Mouse (Mus musculus) ES-E14 (cell line): ENCODE data around the gene Rbfox3.

Experiments used
- CHD2 ChIP-seq: IDR thresholded peaks from 2 replicates; pipeline ENCODE4 v1.6.1; 2014; ENCODE audit warnings: mild to moderate bottlenecking, low read depth, low read length, inconsistent platforms
- HCFC1 ChIP-seq: IDR thresholded peaks from 2 replicates; pipeline ENCODE4 v1.6.1; 2012; ENCODE audit warnings: low read length, inconsistent platforms, borderline replicate concordance; ENCODE audit not compliant: insufficient read depth
- MAFK ChIP-seq: IDR thresholded peaks from 2 replicates; pipeline ENCODE4 v1.6.1; 2014; ENCODE audit warnings: mild to moderate bottlenecking, low read depth, low read length, inconsistent platforms; ENCODE audit not compliant: insufficient read depth
- ZC3H11A ChIP-seq: IDR thresholded peaks from 2 replicates; pipeline ENCODE4 v1.6.1; 2012; ENCODE audit warnings: low read depth, mild to moderate bottlenecking, inconsistent platforms, low read length, borderline replicate concordance
- ZNF384 ChIP-seq: IDR thresholded peaks from 2 replicates; pipeline ENCODE4 v1.6.1; 2012; ENCODE audit warnings: low read depth, low read length, inconsistent platforms

DNA sequence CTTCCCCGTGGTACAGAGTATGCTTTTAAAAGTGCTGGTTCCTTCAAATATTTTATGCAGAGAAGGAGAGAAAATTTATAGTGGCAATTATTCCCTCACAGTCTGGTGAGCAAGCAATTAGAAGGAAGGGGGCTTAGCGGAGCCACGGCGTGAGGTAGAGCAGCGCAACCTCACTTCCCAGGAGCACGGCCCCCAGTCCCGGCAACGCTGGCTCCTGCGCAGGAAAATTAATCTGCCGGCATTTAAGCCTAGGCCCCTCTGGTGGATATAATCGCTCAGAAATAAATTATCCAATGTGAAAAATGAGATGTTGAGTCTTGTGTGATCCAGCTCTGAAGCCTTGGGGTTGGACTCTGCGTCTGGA is 422.5 kb downstream of the Rbfox3 start:
- TF ChIP-seq CHD2 (no peak), ZNF384 (no peak), MAFK (no peak), ZC3H11A (no peak), HCFC1 (no peak)
